Mouse (Mus musculus) gastrocnemius, postnatal 10 days (tissue): ENCODE measurements around the gene Pifo. TPM values are rescaled to one million over a fixed set of nuclear protein-coding genes. Genes with fewer than 3 reads are reported as not detected.
"Not testable (repeated sequence)": the region's sequence is repeated elsewhere in the genome, so short reads cannot be mapped to it uniquely, and the experiment has no call there.

ENCODE experiments used
- DNase-seq: peaks from one replicate; pipeline ENCODE4 v3.0.0; 2021; ENCODE audit warnings: mixed read lengths
- long read RNA-seq, 2 experiments: library from polyadenylated mRNA; stranded (forward); transcript quantifications; one replicate each; pipeline ENCODE4 v2.0.0; 2021
- total RNA-seq, 2 experiments: library from RNA; stranded (reverse); gene quantifications; 2 replicates each; pipeline ENCODE4 v1.2.3; 2021

The Pifo gene
- not detected for total RNA-seq
- long read RNA-seq, experiment 1, result 0 reads
- long read RNA-seq, experiment 2, result 0 reads

DNA sequence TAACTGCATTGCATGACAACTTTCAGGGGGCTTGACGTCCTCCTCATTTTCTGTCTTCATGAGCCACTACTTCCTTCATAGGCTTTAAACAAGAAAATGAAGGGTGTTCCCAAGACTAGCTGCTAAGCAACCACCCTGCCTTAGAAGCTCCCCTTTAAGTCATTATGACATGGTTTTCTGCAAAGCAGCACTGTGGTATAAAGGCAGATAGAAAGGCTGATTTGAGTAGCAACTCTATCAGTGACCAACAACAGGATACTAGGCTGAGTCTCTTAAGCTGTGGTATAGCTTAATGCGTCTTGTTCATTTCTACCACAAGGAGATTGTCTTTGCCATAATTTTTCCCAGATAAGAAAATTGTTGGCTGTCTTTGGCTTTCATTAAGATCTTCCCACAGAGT is at the start of gene Pifo:
TSS of gene Pifo (minus strand) at position 101 of the 400 bp plus-strand sequence.
- DNase-seq, result no peak

- no peak for DNase-seq
Measured at GRCm38 (mm10) chr3:106057966-106058365, 43.5 kb upstream of the Pifo start.

DNA sequence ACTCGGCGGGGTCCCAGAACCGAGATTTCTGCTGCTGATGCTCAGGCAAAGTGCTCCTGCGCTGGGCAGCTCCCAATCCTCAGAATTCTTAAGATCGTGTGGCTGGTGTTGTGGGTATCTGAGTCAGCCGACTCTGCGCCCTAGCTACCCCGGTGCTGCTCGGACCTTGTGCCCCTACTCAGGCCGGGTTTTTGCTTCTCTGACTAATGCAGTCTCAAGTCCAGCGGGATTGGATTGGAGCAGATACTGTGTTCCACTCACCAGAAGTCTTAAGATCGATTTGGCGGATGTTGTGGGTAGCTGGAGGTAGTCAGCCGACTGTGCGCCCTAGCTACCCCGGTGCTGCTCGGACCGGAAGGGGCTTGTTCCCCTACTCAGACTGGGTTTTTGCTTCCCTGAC is 37.5 kb upstream of the Pifo start:
- no peak for DNase-seq

DNA sequence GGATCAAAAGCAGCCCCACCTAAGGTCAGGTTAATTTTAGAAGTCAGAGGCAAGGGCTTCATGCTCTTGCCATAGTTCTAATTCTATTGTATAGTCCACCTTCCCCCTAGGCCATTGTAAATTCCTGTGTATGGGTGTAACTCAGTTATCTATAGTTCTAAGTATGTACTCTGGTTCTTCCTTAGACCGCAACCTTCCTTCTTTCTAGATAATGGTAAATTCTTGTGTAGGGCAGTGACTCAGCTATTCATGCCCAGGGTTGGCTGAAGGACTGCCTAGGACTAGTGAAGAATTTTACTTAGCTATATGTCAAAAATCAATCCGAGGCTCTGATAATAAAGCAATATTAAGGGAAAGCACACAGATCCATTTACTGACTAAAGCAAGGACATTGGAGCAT is 25.9 kb upstream of the Pifo start:
- DNase-seq, result no peak

DNA sequence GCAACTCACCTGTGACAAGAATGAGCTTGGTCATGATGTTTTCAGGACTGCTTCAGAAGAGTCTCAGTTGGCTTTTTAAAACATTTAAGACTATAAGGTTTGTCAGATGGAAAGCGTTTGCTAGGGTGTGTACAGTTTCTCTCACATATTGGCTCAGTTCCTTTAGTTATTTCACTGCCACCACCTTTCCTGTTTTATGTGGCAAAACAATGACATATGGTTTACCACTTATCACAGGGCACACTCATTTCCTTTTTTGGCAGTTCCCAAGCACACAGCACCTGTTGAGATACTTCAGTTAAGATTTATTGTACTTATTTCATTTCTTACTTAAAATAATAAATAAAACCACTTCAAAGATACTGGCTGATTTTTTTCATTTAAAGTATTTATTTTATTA is 18.3 kb upstream of the Pifo start, which contains the start of gene Chil5:
TSS of gene Chil5 (minus strand) at position 34 of the 400 bp plus-strand sequence.
- DNase-seq, result no peak

DNA sequence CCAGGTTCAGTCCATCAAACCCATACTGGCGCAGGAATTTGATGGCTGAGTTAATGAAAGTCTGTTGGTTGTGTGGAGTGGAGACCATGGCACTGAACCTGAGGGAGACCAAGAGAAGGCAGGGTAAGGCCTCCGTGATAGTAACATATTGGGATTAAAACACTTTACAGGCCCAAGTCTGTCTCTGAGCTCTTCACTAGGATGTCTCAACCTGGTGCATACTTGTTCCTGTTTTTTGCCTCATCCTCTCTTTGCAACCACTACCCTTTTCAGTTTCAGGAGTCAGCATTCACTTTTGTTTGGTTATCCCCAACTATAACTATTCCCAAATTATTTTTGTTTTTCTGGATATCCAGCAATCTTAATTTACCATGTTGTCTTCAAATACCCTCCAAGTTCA is 9.7 kb upstream of the Pifo start:
- no peak for DNase-seq

- no peak for DNase-seq
Measured at GRCm38 (mm10) chr3:106021840-106022239, 7.4 kb upstream of the Pifo start.

- DNase-seq, result not testable (repeated sequence)
Measured at GRCm38 (mm10) chr3:106003360-106003759, 11.1 kb downstream of the Pifo start.

- no peak for DNase-seq
Measured at GRCm38 (mm10) chr3:106001416-106002370, 12.8 kb downstream of the Pifo start.

DNA sequence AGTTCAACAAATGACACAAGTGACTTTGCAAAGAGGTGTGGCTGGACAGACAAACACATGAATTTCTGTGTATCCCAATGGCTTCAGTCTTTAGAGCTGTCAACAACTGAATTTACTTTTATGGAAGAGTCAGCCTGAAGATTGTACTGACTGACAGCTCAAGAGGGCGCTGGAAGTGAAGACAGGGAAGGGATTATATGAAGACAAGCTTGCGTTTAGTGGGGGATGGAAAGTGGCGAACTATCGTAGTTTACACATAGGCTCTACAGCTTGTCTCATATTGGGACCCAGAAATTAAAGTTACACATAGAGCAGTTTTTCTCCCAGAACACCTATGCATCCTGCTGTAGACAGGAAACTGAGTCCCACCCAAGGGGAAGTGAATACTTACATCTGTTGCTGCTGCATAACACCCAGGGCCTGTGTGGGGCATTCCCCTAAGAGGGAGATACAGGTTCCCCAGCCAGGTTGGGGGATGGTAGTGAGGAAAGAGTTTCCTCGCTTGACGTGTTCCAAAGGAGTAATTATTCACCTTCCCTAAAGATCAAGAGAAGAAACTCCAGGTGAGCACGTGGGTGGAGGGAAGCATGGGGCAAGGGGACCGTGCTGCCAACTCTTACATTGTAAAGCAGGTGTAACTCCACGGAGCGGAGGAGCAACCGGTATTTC is 13.6 kb downstream of the Pifo start:
- DNase-seq, result no peak

GRCm38 (mm10) chr3:105994730-105995129 is 19.7 kb downstream of the Pifo start:
- DNase-seq, result no peak

DNA sequence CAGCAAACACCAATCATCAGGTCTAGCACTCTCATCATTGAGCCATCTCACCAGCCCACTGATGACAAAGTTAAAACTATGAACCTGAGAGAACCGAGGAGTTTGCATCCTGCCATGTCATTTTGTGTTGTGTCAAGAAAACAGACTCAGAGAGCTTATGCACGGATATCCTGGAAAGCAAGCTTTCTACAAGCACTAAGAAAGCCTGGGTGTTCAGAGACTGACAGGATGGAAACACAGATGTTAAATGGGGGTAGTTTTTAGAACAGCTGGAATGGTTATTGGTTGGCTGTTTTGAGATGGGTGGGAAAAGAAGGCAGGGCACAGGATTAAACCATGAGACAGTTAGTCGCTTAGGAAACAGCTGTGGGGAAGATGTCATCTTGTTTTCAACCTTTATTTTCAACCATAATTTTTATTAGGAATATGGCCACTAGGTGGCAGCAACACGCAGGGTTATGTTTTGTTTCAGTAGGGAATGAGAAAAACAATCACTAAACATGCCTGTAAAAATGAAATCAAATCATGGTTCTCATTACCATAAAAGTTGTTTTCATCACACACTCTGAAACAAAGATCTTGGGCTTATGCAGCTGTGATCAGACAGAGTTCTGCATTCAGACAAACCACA is 22.7 kb downstream of the Pifo start:
- DNase-seq, result peak; percentile 61

- DNase-seq, result not testable (repeated sequence)
Measured at GRCm38 (mm10) chr3:105989611-105990010, 24.8 kb downstream of the Pifo start.

DNA sequence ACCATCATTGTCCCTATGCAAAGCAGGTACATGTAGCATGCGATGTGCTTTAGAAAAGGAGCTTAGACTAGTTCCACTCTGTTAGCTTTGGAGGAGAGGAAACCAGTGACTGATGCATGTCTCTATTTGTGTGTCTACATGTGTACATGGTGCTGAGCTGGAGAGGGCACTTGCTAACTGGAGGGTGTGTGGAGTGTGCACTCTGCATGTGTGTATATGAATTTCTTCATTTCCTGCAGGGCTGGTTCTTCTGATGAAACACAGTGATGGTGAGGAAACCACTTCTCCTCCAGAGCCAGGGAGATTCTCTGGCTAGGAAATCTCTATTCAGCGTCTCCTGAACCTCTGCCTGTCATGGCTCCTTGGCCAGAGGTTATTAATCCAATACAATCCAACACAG is 40.3 kb downstream of the Pifo start:
- no peak for DNase-seq

- DNase-seq, result no peak
Measured at GRCm38 (mm10) chr3:105973411-105973810, 41.0 kb downstream of the Pifo start, which contains the start of gene Ovgp1. Ovgp1 (plus strand) TSS chr3:105973711.

DNA sequence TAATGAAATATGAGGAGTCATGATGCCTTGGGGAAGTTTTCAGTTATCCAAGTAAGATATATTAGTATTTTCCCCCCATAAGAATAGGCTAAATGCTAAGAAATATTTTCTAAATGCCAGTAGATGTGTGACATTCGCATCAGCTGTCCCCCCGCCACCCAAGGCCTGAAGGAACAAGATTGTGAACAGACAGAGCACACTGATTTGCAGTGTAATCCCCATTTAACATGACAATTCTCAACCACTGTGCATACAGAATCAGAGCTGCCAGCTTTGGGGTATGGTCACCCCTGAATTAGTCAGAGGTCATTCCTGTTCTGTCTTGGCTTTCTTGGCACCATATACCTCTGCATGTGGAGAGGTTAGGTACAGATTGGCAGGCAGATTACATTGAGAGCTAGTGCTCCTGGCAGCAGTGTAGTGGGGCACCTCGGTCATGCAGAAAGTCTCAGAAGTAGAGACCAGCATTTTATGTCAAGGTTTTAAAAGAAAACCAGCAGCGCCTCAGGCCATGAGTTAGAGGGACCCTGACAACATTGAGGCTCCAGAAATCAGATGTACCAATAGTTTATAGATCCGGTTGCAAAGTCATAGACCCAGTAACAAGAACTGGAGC is 42.5 kb downstream of the Pifo start:
- DNase-seq, result no peak

GRCm38 (mm10) chr3:105960700-105961099 is 53.7 kb downstream of the Pifo start:
- no peak for DNase-seq

- no peak for DNase-seq
Measured at GRCm38 (mm10) chr3:105959999-105960398, 54.4 kb downstream of the Pifo start, which contains the start of gene Atp5f1. Atp5f1 (minus strand) TSS chr3:105960099.

DNA sequence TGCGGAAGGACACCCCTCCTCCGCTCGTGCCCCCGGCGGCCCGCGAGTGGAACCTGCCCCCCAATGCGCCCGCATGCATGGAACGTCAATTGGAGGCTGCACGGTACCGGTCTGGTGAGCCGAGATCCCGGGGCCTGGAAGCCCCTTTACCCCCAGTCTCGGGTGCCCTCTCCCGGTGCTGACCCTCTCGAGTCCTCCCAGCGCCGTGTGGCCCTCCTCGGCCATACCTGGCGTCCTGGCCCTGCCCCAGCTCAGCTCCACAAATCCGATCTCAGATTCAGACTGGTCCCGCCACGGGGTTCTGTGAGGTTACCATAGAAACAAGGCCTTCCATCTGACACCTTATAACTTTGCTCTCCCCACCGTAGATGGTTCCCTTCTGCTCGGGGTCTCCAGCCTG is 54.9 kb downstream of the Pifo start:
- no peak for DNase-seq

DNA sequence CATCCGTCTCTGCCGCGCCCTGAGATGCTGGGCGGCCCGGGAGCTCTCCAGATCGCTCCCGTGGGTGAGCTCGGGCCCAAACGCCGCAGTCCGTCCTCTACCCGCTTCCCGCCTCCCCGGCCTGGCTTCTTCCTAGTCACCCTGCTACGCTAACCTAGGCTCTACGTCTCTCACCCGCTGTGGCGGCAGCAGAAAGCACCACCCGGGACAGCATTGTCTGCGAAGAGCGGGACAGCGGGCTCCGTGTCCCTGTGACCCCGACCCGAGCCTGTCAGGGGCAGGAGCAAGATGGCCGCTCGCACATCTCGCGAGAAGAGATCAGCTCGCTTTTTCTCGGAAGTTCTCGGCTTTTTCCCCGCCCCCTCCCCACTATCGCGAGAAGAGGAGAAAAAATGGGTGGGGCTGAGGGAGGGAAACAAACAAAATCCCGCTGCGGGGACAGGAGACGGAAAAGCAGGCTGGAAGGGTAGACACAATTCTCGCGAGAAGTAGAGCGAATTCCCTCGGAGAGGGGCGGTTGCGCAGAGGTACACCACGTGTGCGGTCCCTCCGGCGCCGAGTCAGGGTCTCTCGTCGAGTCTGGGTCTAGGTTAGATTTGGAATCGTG is 55.4 kb downstream of the Pifo start, which contains the start of gene Wdr77:
TSS of gene Wdr77 (plus strand) at position 396 of the 607 bp plus-strand sequence.
- DNase-seq, result peak; percentile 94

GRCm38 (mm10) chr3:105958204-105958603 is 56.2 kb downstream of the Pifo start:
- no peak for DNase-seq

DNA sequence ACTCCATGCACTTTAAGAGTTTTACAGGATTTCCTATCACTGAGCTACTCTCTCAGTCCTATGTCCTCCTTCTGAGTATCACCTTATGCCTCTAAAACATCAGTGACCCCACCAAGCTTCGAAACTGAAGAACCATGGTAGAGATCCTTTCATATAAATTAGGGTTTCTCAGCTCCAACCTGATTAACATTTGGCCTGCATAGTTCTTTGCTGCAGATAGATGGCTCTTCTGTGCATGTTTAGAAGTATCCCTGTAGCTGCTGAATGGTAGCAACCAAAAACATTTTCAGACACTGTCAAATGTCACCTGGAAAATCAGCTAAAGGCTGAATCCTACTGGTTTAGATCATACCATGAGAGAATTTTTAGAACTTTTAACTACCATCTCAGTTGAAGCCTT is 57.2 kb downstream of the Pifo start:
- DNase-seq, result no peak
